Mouse (Mus musculus): ENCODE measurements around the gene Mrps35. TPM values are rescaled to one million over a fixed set of nuclear protein-coding genes. Genes with fewer than 3 reads are reported as not detected.

The Mrps35 gene
- polyA plus RNA-seq, 2 experiments: 33.4 to 104 TPM

DNA sequence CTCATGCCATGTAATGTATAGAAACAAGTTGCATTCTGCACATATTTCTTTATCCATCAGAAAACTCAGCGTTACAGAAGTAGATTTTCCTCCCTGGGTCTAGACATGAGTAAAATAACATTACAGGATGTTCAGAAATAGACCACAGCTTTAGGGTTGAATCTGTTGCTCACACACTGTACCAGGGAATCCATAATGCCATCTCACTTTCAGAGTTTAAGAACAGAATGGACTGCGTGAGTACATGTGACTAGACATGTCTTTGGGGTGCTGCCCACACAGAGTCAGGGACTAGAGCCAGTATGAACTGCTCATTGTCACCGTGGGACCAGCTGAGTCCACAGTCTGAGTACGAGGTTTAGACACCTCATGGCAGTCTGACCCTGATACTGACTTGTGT, 43.9 kb upstream of the Mrps35 start:
- no peak overlapping the region for H3K4me3 ChIP-seq (replicated peaks; ENCODE audit: low read length)

DNA sequence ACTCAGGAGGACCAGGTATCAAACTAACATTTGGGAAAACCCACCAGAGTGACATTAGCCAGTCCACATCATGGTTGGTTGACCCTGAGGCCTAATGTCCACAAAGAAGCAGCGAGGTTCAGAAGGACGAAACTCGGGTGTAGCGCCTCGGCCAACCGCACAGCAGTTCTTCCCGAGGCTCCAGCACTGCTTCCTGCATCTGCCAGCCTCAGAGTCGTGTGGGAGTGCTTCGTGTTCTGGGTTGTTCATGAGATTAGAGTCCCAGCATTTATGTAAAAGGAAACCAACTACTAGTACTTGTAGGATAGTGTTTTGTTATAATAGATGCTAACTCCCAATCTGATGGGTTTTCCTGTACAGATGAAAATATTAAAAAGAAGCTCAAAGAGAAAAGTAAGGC, 43.3 kb upstream of the Mrps35 start:
- Histone ChIP-seq H3K9ac (ENCODE audit: low read depth, low read length, severe bottlenecking) (no peak overlapping the region), H3K4me3 (replicated peaks; ENCODE audit: low read length) (no peak overlapping the region), H3K4me2 (replicated peaks; ENCODE audit: low read depth, low read length, severe bottlenecking) (no peak overlapping the region), H3K36me3 (ENCODE audit: control insufficient read depth, insufficient read depth, low read length) (peaks cover 66% of the 10 kb centered on the region), H3K9me3 (ENCODE audit: control insufficient read depth, low read length) (no peaks in the 10 kb centered on the region), H3K4me1 (ENCODE audit: control insufficient read depth, insufficient read depth, low read length) (no peaks in the 10 kb centered on the region), H3K27ac (replicated peaks; ENCODE audit: low read depth, low read length) (no peak overlapping the region), H3K27me3 (ENCODE audit: control insufficient read depth, insufficient read depth, low read length) (no peaks in the 10 kb centered on the region)
- DNase-seq (ENCODE audit: low spot score) (no peak), ATAC-seq (ENCODE audit: low FRiP score, low read depth) (no peak)
- TF ChIP-seq POLR2A (IDR thresholded peaks at IDR 0.05; ENCODE audit: borderline replicate concordance, extremely low read depth, insufficient read depth, insufficient read length): no peak
- 91% methylated on average over 9 of the region's 9 CpGs for WGBS

More for the DNA sequence above, 43.9 kb upstream of the Mrps35 start:
- no peak for ATAC-seq (ENCODE audit: low FRiP score, low read depth)
- Histone ChIP-seq H3K4me2 (replicated peaks; ENCODE audit: low read depth, low read length, severe bottlenecking) (no peak overlapping the region), H3K9ac (ENCODE audit: low read depth, low read length, severe bottlenecking) (no peak overlapping the region), H3K9me3 (ENCODE audit: control insufficient read depth, low read length) (no peaks in the 10 kb centered on the region), H3K27ac (replicated peaks; ENCODE audit: low read depth, low read length) (no peak overlapping the region), H3K4me1 (ENCODE audit: control insufficient read depth, insufficient read depth, low read length) (no peaks in the 10 kb centered on the region), H3K36me3 (ENCODE audit: control insufficient read depth, insufficient read depth, low read length) (peaks cover 62% of the 10 kb centered on the region), H3K27me3 (ENCODE audit: control insufficient read depth, insufficient read depth, low read length) (no peaks in the 10 kb centered on the region)
- no peak for TF ChIP-seq POLR2A (IDR thresholded peaks at IDR 0.05; ENCODE audit: borderline replicate concordance, extremely low read depth, insufficient read depth, insufficient read length)
- DNase-seq (ENCODE audit: low spot score): no peak
- 92% methylated on average over 4 of the region's 4 CpGs for WGBS

DNA sequence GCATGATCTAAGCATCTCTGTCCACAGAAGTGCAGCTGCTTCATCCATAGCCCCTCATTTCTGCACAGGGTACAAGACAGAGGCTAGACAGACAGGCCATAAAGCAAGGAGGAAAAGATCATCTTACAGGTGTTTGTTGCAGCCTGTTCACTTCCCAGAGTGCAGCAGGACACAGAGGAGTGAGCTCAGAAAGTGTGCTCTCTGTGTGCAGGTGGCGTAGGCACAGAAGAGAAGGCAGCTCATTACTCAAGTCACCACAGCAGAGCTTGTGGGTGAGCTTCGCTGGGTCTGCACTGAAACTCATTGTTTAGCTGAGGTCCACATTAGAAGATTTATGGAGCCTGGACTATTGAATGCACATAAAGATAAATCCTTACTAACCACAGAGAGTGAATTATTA, 42.8 kb upstream of the Mrps35 start:
- Histone ChIP-seq H3K27me3 (ENCODE audit: control insufficient read depth, insufficient read depth, low read length) (no peaks in the 10 kb centered on the region), H3K4me3 (replicated peaks; ENCODE audit: low read length) (no peak overlapping the region), H3K27ac (replicated peaks; ENCODE audit: low read depth, low read length) (no peak overlapping the region), H3K9me3 (ENCODE audit: control insufficient read depth, low read length) (no peaks in the 10 kb centered on the region), H3K9ac (ENCODE audit: low read depth, low read length, severe bottlenecking) (no peak overlapping the region), H3K4me2 (replicated peaks; ENCODE audit: low read depth, low read length, severe bottlenecking) (no peak overlapping the region), H3K4me1 (ENCODE audit: control insufficient read depth, insufficient read depth, low read length) (no peaks in the 10 kb centered on the region), H3K36me3 (ENCODE audit: control insufficient read depth, insufficient read depth, low read length) (peaks cover 66% of the 10 kb centered on the region)
- ATAC-seq (ENCODE audit: low FRiP score, low read depth) (no peak), DNase-seq (ENCODE audit: low spot score) (no peak)
- no peak for TF ChIP-seq POLR2A (IDR thresholded peaks at IDR 0.05; ENCODE audit: borderline replicate concordance, extremely low read depth, insufficient read depth, insufficient read length)
- 65% methylated on average over 2 of the region's 2 CpGs for WGBS

DNA sequence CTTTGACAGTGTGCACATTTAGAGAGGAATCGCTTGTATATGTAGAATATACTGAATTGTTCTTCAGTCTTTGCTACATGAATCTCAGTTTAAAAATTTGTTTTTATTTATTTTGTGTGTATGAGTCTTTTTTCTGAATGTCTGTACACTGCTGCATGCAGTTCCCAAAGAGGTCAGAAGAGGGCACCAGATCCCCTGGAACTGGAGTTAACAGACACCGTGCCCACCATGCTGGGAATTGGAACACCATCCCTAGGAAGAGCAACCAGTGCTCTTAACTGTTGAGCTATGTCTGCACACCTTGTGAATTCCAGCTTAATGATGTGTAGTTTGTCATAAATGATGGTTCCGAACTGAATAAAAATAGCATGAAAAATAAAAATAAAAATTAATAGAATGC, 34.4 kb upstream of the Mrps35 start:
- no peaks in the 10 kb centered on the region for H3K9me3 ChIP-seq (ENCODE audit: control insufficient read depth, low read length)
- TF ChIP-seq POLR2A (IDR thresholded peaks at IDR 0.05; ENCODE audit: borderline replicate concordance, extremely low read depth, insufficient read depth, insufficient read length): no peak
- ATAC-seq (ENCODE audit: low FRiP score, low read depth) (no peak), DNase-seq (ENCODE audit: low spot score) (no peak)
- no peak overlapping the region for H3K4me2 ChIP-seq (replicated peaks; ENCODE audit: low read depth, low read length, severe bottlenecking)
- H3K9ac ChIP-seq (ENCODE audit: low read depth, low read length, severe bottlenecking): no peak overlapping the region
- H3K27me3 ChIP-seq (ENCODE audit: control insufficient read depth, insufficient read depth, low read length): no peaks in the 10 kb centered on the region
- H3K36me3 ChIP-seq (ENCODE audit: control insufficient read depth, insufficient read depth, low read length): peaks cover 45% of the 10 kb centered on the region
- no peak overlapping the region for H3K27ac ChIP-seq (replicated peaks; ENCODE audit: low read depth, low read length)
- H3K4me1 ChIP-seq (ENCODE audit: control insufficient read depth, insufficient read depth, low read length): 0 out of 2 replicates have a peak, but pooled peaks cover 2% of the 10 kb centered on the region
- H3K4me3 ChIP-seq (replicated peaks; ENCODE audit: low read length): no peak overlapping the region
- 55% methylated on average over 3 of the region's 3 CpGs for WGBS

DNA sequence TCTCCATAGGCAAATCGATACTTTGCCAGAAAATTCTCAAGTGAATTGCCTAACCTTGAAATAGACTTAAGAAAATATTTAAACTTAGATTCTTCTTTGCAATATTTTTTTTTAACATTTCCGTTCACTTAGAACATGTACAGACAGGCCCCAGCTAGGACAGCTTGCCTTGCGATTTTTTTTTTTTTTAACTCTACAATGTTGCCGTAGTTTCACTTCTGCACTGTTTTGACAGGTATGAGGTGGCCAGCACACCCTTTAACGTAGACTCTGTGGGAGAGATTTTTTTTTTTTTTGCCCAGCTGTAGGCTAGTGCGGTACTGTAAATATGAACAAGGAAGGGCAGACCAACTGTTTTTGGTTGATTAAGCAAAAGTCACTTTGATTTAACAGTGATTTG, 32.2 kb upstream of the Mrps35 start:
- ATAC-seq (ENCODE audit: low FRiP score, low read depth) (no peak), DNase-seq (ENCODE audit: low spot score) (no peak)
- Histone ChIP-seq H3K4me2 (replicated peaks; ENCODE audit: low read depth, low read length, severe bottlenecking) (no peak overlapping the region), H3K4me1 (ENCODE audit: control insufficient read depth, insufficient read depth, low read length) (0 out of 2 replicates have a peak, but pooled peaks cover 2% of the 10 kb centered on the region), H3K27ac (replicated peaks; ENCODE audit: low read depth, low read length) (no peak overlapping the region), H3K9ac (ENCODE audit: low read depth, low read length, severe bottlenecking) (no peak overlapping the region), H3K4me3 (replicated peaks; ENCODE audit: low read length) (no peak overlapping the region), H3K27me3 (ENCODE audit: control insufficient read depth, insufficient read depth, low read length) (no peaks in the 10 kb centered on the region), H3K36me3 (ENCODE audit: control insufficient read depth, insufficient read depth, low read length) (peaks cover 49% of the 10 kb centered on the region), H3K9me3 (ENCODE audit: control insufficient read depth, low read length) (no peaks in the 10 kb centered on the region)
- no peak for TF ChIP-seq POLR2A (IDR thresholded peaks at IDR 0.05; ENCODE audit: borderline replicate concordance, extremely low read depth, insufficient read depth, insufficient read length)
- 74% methylated on average over 6 of the region's 6 CpGs for WGBS

All from limb, embryonic 14.5 days (tissue).